Comparison of ENCODE assay signal across 1 mouse cellular context in the genomic region with DNA sequence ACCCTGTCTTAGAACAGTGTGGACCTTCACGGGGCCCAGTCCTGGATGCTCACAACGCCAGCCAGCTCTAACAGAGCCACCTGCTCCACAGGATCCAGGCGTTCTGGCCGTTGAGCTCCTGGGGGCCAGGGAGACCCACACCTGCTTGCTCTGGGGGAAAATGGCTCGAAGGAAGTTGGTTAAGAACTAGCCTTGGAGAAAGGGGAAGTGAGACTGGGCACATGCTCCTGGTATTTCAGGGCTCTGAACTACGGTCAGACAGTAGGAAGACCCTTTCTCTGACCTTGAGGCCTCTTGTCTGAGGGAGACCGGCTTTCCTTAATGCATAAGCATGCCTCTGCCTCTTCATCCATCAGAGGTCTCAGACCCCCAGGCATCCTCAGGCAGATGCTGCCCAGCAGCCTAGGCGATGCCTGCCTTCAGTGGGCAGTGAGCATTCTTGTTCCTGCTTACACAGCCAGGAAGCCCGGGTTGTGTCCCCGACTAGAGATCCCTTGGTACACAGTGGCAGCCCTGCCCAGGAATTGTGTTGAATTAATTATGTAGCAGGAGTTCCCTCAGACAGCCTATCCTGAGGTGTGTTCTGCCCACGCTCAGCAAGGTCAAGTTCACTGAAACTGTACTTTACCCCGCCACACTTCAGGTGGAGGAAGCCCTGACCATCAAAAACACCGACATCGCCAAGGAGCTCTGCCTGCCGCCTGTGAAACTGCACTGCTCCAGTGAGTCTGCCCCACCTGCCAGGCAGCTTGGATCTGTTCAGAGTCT.
TF ChIP-seq lines count a peak whose summit lies in the region.

No protein-coding gene starts in this region.

TF ChIP-seq in MEL, 35 proteins besides CTCF, POLR2A, EP300 and RAD21:
- TF ChIP-seq BHLHE40 (IDR thresholded peaks at IDR 0.05; ENCODE audit: borderline replicate concordance, low read depth, low read length) (no peak), MYC (IDR thresholded peaks at IDR 0.05; ENCODE audit: low read depth, low read length) (0 out of 2 replicates have a peak, but pooled peaks have one; percentile 32)
TF ChIP-seq in MEL: peak in this region for 1.
